Mouse (Mus musculus): ENCODE results near the gene P4ha1.

DNA sequence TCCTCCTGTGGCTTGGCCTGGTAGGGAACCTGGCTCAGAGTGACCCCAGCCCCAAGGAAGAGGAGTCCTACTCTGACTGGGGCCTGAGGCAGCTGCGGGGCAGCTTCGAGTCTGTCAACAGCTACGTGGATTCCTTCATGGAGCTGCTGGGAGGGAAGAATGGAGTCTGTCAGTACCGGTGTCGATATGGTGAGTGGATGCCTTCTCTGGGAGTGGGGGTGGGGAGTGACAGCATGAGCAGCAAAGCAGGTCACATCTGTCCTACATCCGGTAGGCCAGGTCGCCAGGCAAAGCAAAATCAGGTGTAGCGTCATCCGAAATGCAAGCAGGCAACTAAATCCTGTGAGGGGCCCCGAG is 80.7 kb downstream of the P4ha1 start:
- TF ChIP-seq CTCF (IDR thresholded peaks at IDR 0.05; ENCODE audit: borderline replicate concordance, insufficient read depth, low read depth, low read length), result no peak
- TF ChIP-seq POLR2A (IDR thresholded peaks at IDR 0.05; ENCODE audit: borderline replicate concordance, insufficient read depth, low read length), result no peak
